ENCODE assay signal across 8 mouse cellular contexts in the genomic region with DNA sequence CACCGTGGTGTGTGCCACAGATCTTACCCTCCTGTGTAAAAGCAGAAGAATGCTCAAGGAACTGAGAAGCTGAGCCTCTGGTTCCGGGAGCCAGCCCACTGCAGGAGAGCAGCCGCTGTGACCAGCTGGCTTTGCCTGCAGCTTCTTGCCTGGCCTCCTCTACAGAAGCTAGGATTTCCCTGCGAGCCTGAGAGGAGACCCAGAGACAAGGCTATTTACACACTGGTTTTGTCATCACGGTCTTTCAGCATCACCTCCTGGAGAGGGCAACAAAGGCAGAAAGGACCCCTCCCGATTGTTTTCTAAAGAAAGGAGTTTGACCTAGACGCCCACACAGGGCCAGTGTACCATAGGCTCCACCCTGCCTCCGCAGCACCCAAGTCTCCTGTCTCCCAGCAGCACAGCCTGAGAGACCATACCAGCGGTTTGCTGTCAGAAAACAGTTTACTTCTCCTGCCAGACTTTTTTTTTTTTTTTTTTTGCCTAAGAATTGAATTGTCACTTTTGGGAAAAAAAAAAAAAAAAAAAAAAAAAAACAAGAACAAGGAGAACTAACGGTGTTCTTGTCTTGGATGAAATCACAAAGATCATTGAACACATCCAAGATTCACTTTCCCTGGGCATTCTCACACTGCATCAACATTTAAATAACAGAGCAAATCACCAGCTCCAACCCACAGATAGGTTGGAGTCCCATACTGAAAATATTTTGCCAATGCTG.
DNase-seq lines count a peak whose midpoint lies in the region; ATAC-seq and TF ChIP-seq lines count a peak whose summit lies in the region.

No protein-coding gene starts in this region.

- no peak for TF ChIP-seq EP300 in heart, postnatal 0 days (IDR thresholded peaks at IDR 0.05; ENCODE audit: low read depth)

- no peaks in the 10 kb centered on the region for H3K9me3 ChIP-seq in heart, postnatal 0 days (replicated peaks; ENCODE audit: control insufficient read depth, low read length)
- H3K9me3 ChIP-seq in embryonic facial prominence, embryonic 14.5 days (ENCODE audit: control insufficient read depth, low read length), result no peaks in the 10 kb centered on the region
- no peaks in the 10 kb centered on the region for H3K9me3 ChIP-seq in midbrain, embryonic 13.5 days

- no peak for ATAC-seq in heart, postnatal 0 days (ENCODE audit: insufficient read depth, low read depth)
- ATAC-seq in embryonic facial prominence, embryonic 14.5 days (ENCODE audit: low read depth), result peak; percentile 80
- ATAC-seq in midbrain, embryonic 13.5 days, result peak; percentile 64

- H3K4me2 ChIP-seq in heart, postnatal 0 days (ENCODE audit: low read depth, low read length), result peak overlapping the region; percentile 49
- peak overlapping the region; percentile 34 for H3K4me2 ChIP-seq in embryonic facial prominence, embryonic 14.5 days (ENCODE audit: low read depth, low read length)
- peak overlapping the region; percentile 49 for H3K4me2 ChIP-seq in midbrain, embryonic 13.5 days (replicated peaks)

- H3K4me3 ChIP-seq in heart, postnatal 0 days (ENCODE audit: low read depth, low read length), result peak overlapping the region; percentile 11; the same call in 1 of the 2 replicates
- H3K4me3 ChIP-seq in embryonic facial prominence, embryonic 14.5 days (ENCODE audit: low read depth, low read length), result peak overlapping the region; percentile 1; the same call in 1 of the 2 replicates
- H3K4me3 ChIP-seq in midbrain, embryonic 13.5 days (replicated peaks), result peak overlapping the region; percentile 29

- H3K27me3 ChIP-seq in heart, postnatal 0 days (ENCODE audit: control insufficient read depth, insufficient read depth, low read length), result no peaks in the 10 kb centered on the region
- H3K27me3 ChIP-seq in embryonic facial prominence, embryonic 14.5 days (replicated peaks; ENCODE audit: control insufficient read depth, insufficient read depth, low read length), result peaks cover 8% of the 10 kb centered on the region; the same call in 1 of the 2 replicates
- H3K27me3 ChIP-seq in midbrain, embryonic 13.5 days, result no peaks in the 10 kb centered on the region

- WGBS in heart, postnatal 0 days, result 10% methylated on average over 10 of the region's 10 CpGs
- 7% methylated on average over 10 of the region's 10 CpGs for WGBS in embryonic facial prominence, embryonic 14.5 days
- WGBS in midbrain, embryonic 13.5 days, result 1% methylated on average over 10 of the region's 10 CpGs

- DNase-seq in heart, postnatal 0 days (ENCODE audit: low spot score), result no peak
- no peak for DNase-seq in heart, adult 9 months (ENCODE audit: low spot score in 2 of 2)
- DNase-seq in WW6 (ENCODE audit: low read depth, low spot score), result peak; percentile 45
- peak; percentile 73 for DNase-seq in embryonic facial prominence, embryonic 14.5 days (ENCODE audit: low spot score)
- peak; percentile 16 to 42 for DNase-seq in layer of hippocampus, postnatal 10 days (ENCODE audit: low spot score in 2 of 2)
- no peak for DNase-seq in testis, postnatal 10 days (ENCODE audit: low spot score)
- no peak for DNase-seq in thymus, postnatal 0 days (ENCODE audit: low spot score)

- H3K36me3 ChIP-seq in heart, postnatal 0 days (replicated peaks; ENCODE audit: control insufficient read depth, insufficient read depth, low read length), result no peaks in the 10 kb centered on the region
- H3K36me3 ChIP-seq in embryonic facial prominence, embryonic 14.5 days (ENCODE audit: control insufficient read depth, insufficient read depth, low read length), result no peaks in the 10 kb centered on the region
- H3K36me3 ChIP-seq in midbrain, embryonic 13.5 days, result no peaks in the 10 kb centered on the region

- 0 out of 2 replicates have a peak, but pooled peaks cover 5% of the 10 kb centered on the region for H3K4me1 ChIP-seq in heart, postnatal 0 days (ENCODE audit: control insufficient read depth, insufficient read depth)
- H3K4me1 ChIP-seq in embryonic facial prominence, embryonic 14.5 days (ENCODE audit: control insufficient read depth, insufficient read depth, low read length), result no peaks in the 10 kb centered on the region
- H3K4me1 ChIP-seq in midbrain, embryonic 13.5 days (replicated peaks), result peaks cover 46% of the 10 kb centered on the region

- H3K27ac ChIP-seq in heart, postnatal 0 days (ENCODE audit: low read depth), result no peak overlapping the region
- H3K27ac ChIP-seq in embryonic facial prominence, embryonic 14.5 days (replicated peaks; ENCODE audit: low read depth, low read length), result no peak overlapping the region
- H3K27ac ChIP-seq in midbrain, embryonic 13.5 days, result peak overlapping the region; percentile 62

- TF ChIP-seq CTCF in heart, postnatal 0 days (IDR thresholded peaks at IDR 0.05; ENCODE audit: low read depth), result no peak

- H3K9ac ChIP-seq in heart, postnatal 0 days (replicated peaks; ENCODE audit: low read depth, low read length), result no peak overlapping the region
- H3K9ac ChIP-seq in embryonic facial prominence, embryonic 14.5 days (ENCODE audit: low read depth, low read length), result 0 out of 2 replicates have a peak overlapping the region, but pooled peaks have one; percentile 39
- H3K9ac ChIP-seq in midbrain, embryonic 13.5 days (replicated peaks), result peak overlapping the region; percentile 42; the same call in 1 of the 2 replicates

Comparison
In these comparisons a context has a peak if more than half of its experiments do, and no peak if none do; other contexts are left out.
1. DNase-seq: peak in WW6 (single experiment), embryonic facial prominence, embryonic 14.5 days (single experiment) and layer of hippocampus, postnatal 10 days (2 of 2); none in heart, postnatal 0 days (single experiment), heart, adult 9 months (0 of 2), testis, postnatal 10 days (single experiment) and thymus, postnatal 0 days (single experiment).
2. Peak in every context shown above with its lines, with median percentiles within 50 percentile points of each other: H3K4me2 ChIP-seq and H3K4me3 ChIP-seq.